7 mouse cellular contexts compared by ENCODE assay signal in genomic region chr11:33849614-33850013, GRCm38 (mm10).
A peak's percentile ranks its signal among the peaks of the same experiment; 100 is the strongest.
DNase-seq lines count a peak whose midpoint lies in the region; ATAC-seq and TF ChIP-seq lines count a peak whose summit lies in the region.

No protein-coding gene starts in this region.

- H3K27ac ChIP-seq in kidney, embryonic 14.5 days (ENCODE audit: low read depth, low read length) = no peak overlapping the region
- H3K27ac ChIP-seq in embryonic facial prominence, embryonic 13.5 days = no peak overlapping the region
- no peak overlapping the region for H3K27ac ChIP-seq in heart, embryonic 15.5 days
- H3K27ac ChIP-seq in liver, postnatal 0 days (ENCODE audit: low read depth) = no peak overlapping the region

- H3K4me2 ChIP-seq in kidney, embryonic 14.5 days (replicated peaks; ENCODE audit: low read depth, low read length) = no peak overlapping the region
- no peak overlapping the region for H3K4me2 ChIP-seq in embryonic facial prominence, embryonic 13.5 days
- H3K4me2 ChIP-seq in heart, embryonic 15.5 days = no peak overlapping the region
- no peak overlapping the region for H3K4me2 ChIP-seq in liver, postnatal 0 days (ENCODE audit: low read depth, low read length)

- TF ChIP-seq EP300 in liver, postnatal 0 days (IDR thresholded peaks at IDR 0.05; ENCODE audit: low read depth) = no peak

- H3K9ac ChIP-seq in kidney, embryonic 14.5 days (ENCODE audit: low read depth, low read length) = no peak overlapping the region
- H3K9ac ChIP-seq in embryonic facial prominence, embryonic 13.5 days = no peak overlapping the region
- no peak overlapping the region for H3K9ac ChIP-seq in heart, embryonic 15.5 days
- no peak overlapping the region for H3K9ac ChIP-seq in liver, postnatal 0 days (replicated peaks)

- no peaks in the 10 kb centered on the region for H3K36me3 ChIP-seq in kidney, embryonic 14.5 days (ENCODE audit: control insufficient read depth, insufficient read depth, low read length)
- H3K36me3 ChIP-seq in embryonic facial prominence, embryonic 13.5 days = no peaks in the 10 kb centered on the region
- no peaks in the 10 kb centered on the region for H3K36me3 ChIP-seq in heart, embryonic 15.5 days
- H3K36me3 ChIP-seq in liver, postnatal 0 days (replicated peaks; ENCODE audit: insufficient read depth, low read length) = no peaks in the 10 kb centered on the region

- no peak for DNase-seq in kidney, postnatal 14 days
- peak; percentile 1 for DNase-seq in lung, postnatal 36 days
- DNase-seq in spleen, postnatal 14 days (ENCODE audit: low spot score in 2 of 2) = no peak
- no peak for DNase-seq in liver, postnatal 0 days

- no peak for TF ChIP-seq CTCF in liver, postnatal 0 days (IDR thresholded peaks at IDR 0.05; ENCODE audit: low read depth)

- H3K27me3 ChIP-seq in kidney, embryonic 14.5 days (ENCODE audit: control insufficient read depth, insufficient read depth, low read length) = peaks cover 4% of the 10 kb centered on the region; the same call in 1 of the 2 replicates
- H3K27me3 ChIP-seq in embryonic facial prominence, embryonic 13.5 days = peaks cover 28% of the 10 kb centered on the region
- peaks cover 42% of the 10 kb centered on the region for H3K27me3 ChIP-seq in heart, embryonic 15.5 days
- no peaks in the 10 kb centered on the region for H3K27me3 ChIP-seq in liver, postnatal 0 days (ENCODE audit: insufficient read depth, low read length)

- no peaks in the 10 kb centered on the region for H3K9me3 ChIP-seq in kidney, embryonic 14.5 days (ENCODE audit: control insufficient read depth, low read length)
- no peaks in the 10 kb centered on the region for H3K9me3 ChIP-seq in embryonic facial prominence, embryonic 13.5 days
- no peaks in the 10 kb centered on the region for H3K9me3 ChIP-seq in heart, embryonic 15.5 days (replicated peaks)
- no peaks in the 10 kb centered on the region for H3K9me3 ChIP-seq in liver, postnatal 0 days (ENCODE audit: low read length)

- peak; percentile 78 for ATAC-seq in kidney, embryonic 14.5 days (ENCODE audit: low FRiP score, low TSS enrichment)
- peak; percentile 59; the same call in 1 of the 2 replicates for ATAC-seq in embryonic facial prominence, embryonic 13.5 days (ENCODE audit: insufficient number of reproducible peaks, insufficient read depth, low FRiP score, low TSS enrichment, low read depth)
- peak; percentile 28; the same call in 1 of the 2 replicates for ATAC-seq in heart, embryonic 15.5 days (replicated peaks; ENCODE audit: insufficient number of reproducible peaks, insufficient read depth, low FRiP score, low read depth)
- ATAC-seq in liver, postnatal 0 days = no peak

- H3K4me3 ChIP-seq in kidney, embryonic 14.5 days (ENCODE audit: low read length) = no peak overlapping the region
- no peak overlapping the region for H3K4me3 ChIP-seq in embryonic facial prominence, embryonic 13.5 days
- no peak overlapping the region for H3K4me3 ChIP-seq in heart, embryonic 15.5 days
- no peak overlapping the region for H3K4me3 ChIP-seq in liver, postnatal 0 days (ENCODE audit: low read depth, low read length)

- peaks cover 3% of the 10 kb centered on the region; the same call in 1 of the 2 replicates for H3K4me1 ChIP-seq in kidney, embryonic 14.5 days (ENCODE audit: control insufficient read depth, insufficient read depth, low read length)
- H3K4me1 ChIP-seq in embryonic facial prominence, embryonic 13.5 days = peaks cover 8% of the 10 kb centered on the region
- peaks cover 10% of the 10 kb centered on the region; the same call in 1 of the 2 replicates for H3K4me1 ChIP-seq in heart, embryonic 15.5 days (replicated peaks)
- no peaks in the 10 kb centered on the region for H3K4me1 ChIP-seq in liver, postnatal 0 days (ENCODE audit: insufficient read depth)

- WGBS in kidney, embryonic 14.5 days = 26% methylated on average over 11 of the region's 11 CpGs
- 55% methylated on average over 11 of the region's 11 CpGs for WGBS in embryonic facial prominence, embryonic 13.5 days
- WGBS in heart, embryonic 15.5 days = 46% methylated on average over 11 of the region's 11 CpGs
- WGBS in liver, postnatal 0 days (ENCODE audit: insufficient replicate concordance) = 52% methylated on average over 11 of the region's 11 CpGs
